Mouse (Mus musculus): ENCODE measurements around the gene Itga7.
A peak's percentile ranks its signal among the peaks of the same experiment; 100 is the strongest.

Itga7 gene

GRCm38 (mm10) chr10:128933574-128933973, at the start of gene Itga7:
Gene Itga7, plus strand, starts transcription at chr10:128933818.
- no peak for DNase-seq (ENCODE audit: low read depth in 1 of 2, low spot score in 2 of 2)

GRCm38 (mm10) chr10:128888941-128889827, 44.4 kb upstream of the Itga7 start:
- no peak for DNase-seq (ENCODE audit: low read depth in 1 of 2, low spot score in 2 of 2)

GRCm38 (mm10) chr10:128889846-128890245, 43.8 kb upstream of the Itga7 start:
- DNase-seq (ENCODE audit: low read depth in 1 of 2, low spot score in 2 of 2), result no peak

- DNase-seq (ENCODE audit: low read depth in 1 of 2, low spot score in 2 of 2), result no peak
These were observed 43.0 kb upstream of the Itga7 start for GRCm38 (mm10) chr10:128890383-128891295.

- no peak for DNase-seq (ENCODE audit: low read depth in 1 of 2, low spot score in 2 of 2)
These were observed 42.1 kb upstream of the Itga7 start, which contains the start of gene Gdf11 for GRCm38 (mm10) chr10:128891296-128892094. Gene Gdf11, minus strand, starts transcription at chr10:128891718.

GRCm38 (mm10) chr10:128892246-128892645, 41.4 kb upstream of the Itga7 start:
- no peak for DNase-seq (ENCODE audit: low read depth in 1 of 2, low spot score in 2 of 2)

- DNase-seq (ENCODE audit: low read depth in 1 of 2, low spot score in 2 of 2), result peak; percentile 27 to 46
These were observed 38.2 kb upstream of the Itga7 start for GRCm38 (mm10) chr10:128895437-128895836.

- DNase-seq (ENCODE audit: low read depth in 1 of 2, low spot score in 2 of 2), result no peak
These were observed 37.5 kb upstream of the Itga7 start for GRCm38 (mm10) chr10:128895952-128896693.

GRCm38 (mm10) chr10:128896807-128897206, 36.8 kb upstream of the Itga7 start:
- DNase-seq (ENCODE audit: low read depth in 1 of 2, low spot score in 2 of 2), result no peak

- no peak for DNase-seq (ENCODE audit: low read depth in 1 of 2, low spot score in 2 of 2)
These were observed 36.1 kb upstream of the Itga7 start for GRCm38 (mm10) chr10:128897501-128897900.

GRCm38 (mm10) chr10:128899759-128900490, 33.7 kb upstream of the Itga7 start:
- DNase-seq (ENCODE audit: low read depth in 1 of 2, low spot score in 2 of 2), result no peak

GRCm38 (mm10) chr10:128900698-128901097, 32.9 kb upstream of the Itga7 start, which contains the start of gene Cd63:
Gene Cd63, plus strand, starts transcription at chr10:128900989.
- DNase-seq (ENCODE audit: low read depth in 1 of 2, low spot score in 2 of 2), result no peak

GRCm38 (mm10) chr10:128901409-128901808, 32.2 kb upstream of the Itga7 start:
- DNase-seq (ENCODE audit: low read depth in 1 of 2, low spot score in 2 of 2), result no peak

GRCm38 (mm10) chr10:128902409-128902988, 31.1 kb upstream of the Itga7 start:
- DNase-seq (ENCODE audit: low read depth in 1 of 2, low spot score in 2 of 2), result no peak

- DNase-seq (ENCODE audit: low read depth in 1 of 2, low spot score in 2 of 2), result no peak
These were observed 28.8 kb upstream of the Itga7 start for GRCm38 (mm10) chr10:128904812-128905211.

- DNase-seq (ENCODE audit: low read depth in 1 of 2, low spot score in 2 of 2), result no peak
These were observed 24.7 kb upstream of the Itga7 start for GRCm38 (mm10) chr10:128908778-128909448.

- no peak for DNase-seq (ENCODE audit: low read depth in 1 of 2, low spot score in 2 of 2)
These were observed 24.0 kb upstream of the Itga7 start for GRCm38 (mm10) chr10:128909567-128910028.

- DNase-seq (ENCODE audit: low read depth in 1 of 2, low spot score in 2 of 2), result no peak
These were observed 23.4 kb upstream of the Itga7 start for GRCm38 (mm10) chr10:128910066-128910841.

Data from monocyte, adult 2 months (primary cell).